Mouse (Mus musculus) CD4-positive, CD25-positive, alpha-beta regulatory T cell, adult 2 months (primary cell): ENCODE results near the gene H2-M10.3.
"Not testable (repeated sequence)": the region's sequence is repeated elsewhere in the genome, so short reads cannot be mapped to it uniquely, and the experiment has no call there.

Source experiments
- DNase-seq: peaks from one replicate; pipeline ENCODE4 v3.0.0-alpha.2; 2012; ENCODE audit warnings: low read depth, low spot score

The H2-M10.3 gene

GRCm38 (mm10) chr17:36368317-36368716 is at the start of gene H2-M10.3:
Gene H2-M10.3, minus strand, starts transcription at chr17:36368417.
- not testable (repeated sequence) for DNase-seq

GRCm38 (mm10) chr17:36417416-36417815 is 49.2 kb upstream of the H2-M10.3 start:
- DNase-seq, result no peak

- DNase-seq, result no peak
Observed at GRCm38 (mm10) chr17:36415407-36415806, 47.2 kb upstream of the H2-M10.3 start.

- peak; percentile 5 for DNase-seq
Observed at GRCm38 (mm10) chr17:36414361-36414760, 46.1 kb upstream of the H2-M10.3 start.

- no peak for DNase-seq
Observed at GRCm38 (mm10) chr17:36389907-36390306, 21.7 kb upstream of the H2-M10.3 start.

GRCm38 (mm10) chr17:36362404-36362803 is 5.8 kb downstream of the H2-M10.3 start:
- DNase-seq, result not testable (repeated sequence)

- peak; percentile 37 for DNase-seq
Observed at GRCm38 (mm10) chr17:36357512-36357911, 10.7 kb downstream of the H2-M10.3 start.

GRCm38 (mm10) chr17:36355763-36356162 is 12.5 kb downstream of the H2-M10.3 start:
- no peak for DNase-seq

- DNase-seq, result peak; percentile 51
Observed at GRCm38 (mm10) chr17:36355343-36355742, 12.9 kb downstream of the H2-M10.3 start.

- no peak for DNase-seq
Observed at GRCm38 (mm10) chr17:36326055-36326454, 42.2 kb downstream of the H2-M10.3 start, which contains the start of gene H2-M10.1. Gene H2-M10.1, minus strand, starts transcription at chr17:36326155.

GRCm38 (mm10) chr17:36315689-36316253 is 52.4 kb downstream of the H2-M10.3 start:
- DNase-seq, result no peak

GRCm38 (mm10) chr17:36315041-36315688 is 53.1 kb downstream of the H2-M10.3 start:
- peak; percentile 85 for DNase-seq
